Mouse (Mus musculus): ENCODE measurements around the gene Larp1b. TPM values are rescaled to one million over a fixed set of nuclear protein-coding genes. Genes with fewer than 3 reads are reported as not detected.
"Not testable (repeated sequence)": the region's sequence is repeated elsewhere in the genome, so short reads cannot be mapped to it uniquely, and the experiment has no call there.

Larp1b gene
- total RNA-seq (2021) = 10 to 100 TPM; 14.7 to 14.9 TPM

- peak; percentile 94 to 96 for DNase-seq (ENCODE audit: extremely low spot score in 1 of 2, low spot score in 1 of 2)
Measured at GRCm38 (mm10) chr3:40949170-40949902, at the start of gene Larp1b. Gene Larp1b (plus strand): TSS chr3:40949828.

DNA sequence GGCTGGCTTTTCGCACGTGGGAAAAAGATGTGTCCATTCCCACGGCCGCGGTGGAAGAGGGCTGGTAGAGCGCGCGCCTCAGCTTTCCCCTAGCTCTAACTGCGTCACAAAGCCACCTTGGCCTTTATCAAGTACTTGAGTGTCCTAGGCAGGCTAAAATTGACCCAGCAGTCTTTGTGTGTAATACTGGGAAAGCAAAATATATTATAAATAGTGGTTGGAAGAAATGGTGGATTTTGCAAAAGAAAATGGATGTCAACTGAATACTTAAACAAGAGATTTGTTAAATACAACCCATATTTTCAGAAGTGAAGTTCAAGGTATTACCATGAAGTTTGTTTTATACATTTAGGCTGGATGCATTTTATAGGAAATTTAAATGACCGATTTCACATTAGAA is 47.2 kb upstream of the Larp1b start, which contains the start of gene 1700034I23Rik:
1700034I23Rik (minus strand) TSS at position 101 of the 400 bp plus-strand sequence.
- not testable (repeated sequence) for DNase-seq (ENCODE audit: extremely low spot score in 1 of 2, low spot score in 1 of 2)

GRCm38 (mm10) chr3:40938189-40938588 is 11.4 kb upstream of the Larp1b start:
- no peak for DNase-seq (ENCODE audit: extremely low spot score in 1 of 2, low spot score in 1 of 2)

DNA sequence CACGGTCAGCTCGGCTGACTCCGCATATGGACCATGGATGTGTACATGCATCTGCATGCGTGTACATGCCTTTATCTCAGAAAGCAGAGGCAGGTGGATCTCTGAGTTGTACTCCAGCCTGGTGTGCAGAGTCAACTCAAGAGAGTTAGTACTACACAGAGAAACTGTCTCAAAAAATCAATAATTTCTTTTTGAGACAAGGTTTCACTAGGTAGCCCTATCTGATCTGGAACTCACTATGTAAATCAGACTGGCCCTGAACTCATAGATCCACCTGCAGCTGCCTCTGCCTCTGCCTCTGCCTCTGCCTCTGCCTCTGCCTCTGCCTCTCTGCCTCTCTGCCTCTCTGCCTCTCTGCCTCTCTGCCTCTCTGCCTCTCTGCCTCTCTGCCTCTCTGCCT is 11.0 kb upstream of the Larp1b start:
- no peak for DNase-seq (ENCODE audit: extremely low spot score in 1 of 2, low spot score in 1 of 2)

DNA sequence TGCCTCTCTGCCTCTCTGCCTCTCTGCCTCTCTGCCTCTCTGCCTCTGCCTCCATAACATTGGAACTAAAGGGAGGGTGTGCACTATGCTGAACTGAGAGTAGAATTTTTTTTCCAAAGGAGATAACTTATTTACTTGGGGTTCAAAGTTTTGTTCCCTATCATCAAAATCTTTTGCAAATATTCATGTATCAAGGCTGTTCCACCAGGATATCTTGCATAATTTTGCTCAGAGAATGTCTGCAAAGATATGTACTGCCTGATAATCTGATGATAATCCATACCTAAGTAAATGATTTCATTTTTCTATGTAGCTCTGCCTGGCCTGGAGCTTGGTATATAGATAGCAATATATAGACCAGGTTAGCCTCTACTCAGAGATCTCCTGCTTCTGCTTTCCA is 10.6 kb upstream of the Larp1b start:
- no peak for DNase-seq (ENCODE audit: extremely low spot score in 1 of 2, low spot score in 1 of 2)

DNA sequence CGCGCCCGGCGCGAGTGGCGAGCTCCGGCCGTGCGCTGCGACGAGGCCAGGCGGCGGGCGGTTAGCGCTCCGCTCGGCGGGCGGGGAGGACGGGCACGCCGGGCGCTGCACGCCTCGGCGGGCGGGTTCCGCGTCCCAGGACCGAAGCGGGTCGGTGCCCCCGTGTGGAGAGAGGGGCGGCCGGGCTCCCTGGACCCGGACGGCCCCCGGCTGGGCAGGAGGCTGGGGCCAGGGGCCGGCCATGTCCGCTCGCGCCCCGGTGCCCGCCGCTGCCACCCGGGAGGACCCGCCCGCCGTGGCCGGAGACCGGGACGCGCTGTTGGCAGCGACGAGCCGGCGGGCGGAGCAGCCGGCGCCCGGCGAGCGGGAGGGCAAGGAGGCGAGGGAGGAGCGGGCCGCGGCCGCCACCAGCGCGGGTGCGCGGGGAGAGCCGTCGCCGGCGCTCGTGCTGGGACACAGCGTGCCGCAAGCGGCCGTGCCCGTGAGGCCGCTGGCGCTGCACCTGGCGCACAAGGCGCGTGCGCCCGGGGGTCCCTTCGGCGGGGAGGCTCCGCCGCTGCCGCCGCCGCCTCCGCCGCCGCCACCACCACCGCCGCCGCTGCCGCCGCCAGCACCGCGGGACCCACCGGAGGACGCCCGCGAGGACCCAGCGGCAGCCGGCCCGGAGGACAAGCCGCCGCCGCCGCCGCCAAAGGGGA is 424 bp downstream of the Larp1b start:
- DNase-seq (ENCODE audit: extremely low spot score in 1 of 2, low spot score in 1 of 2) = peak; percentile 14 to 52

DNA sequence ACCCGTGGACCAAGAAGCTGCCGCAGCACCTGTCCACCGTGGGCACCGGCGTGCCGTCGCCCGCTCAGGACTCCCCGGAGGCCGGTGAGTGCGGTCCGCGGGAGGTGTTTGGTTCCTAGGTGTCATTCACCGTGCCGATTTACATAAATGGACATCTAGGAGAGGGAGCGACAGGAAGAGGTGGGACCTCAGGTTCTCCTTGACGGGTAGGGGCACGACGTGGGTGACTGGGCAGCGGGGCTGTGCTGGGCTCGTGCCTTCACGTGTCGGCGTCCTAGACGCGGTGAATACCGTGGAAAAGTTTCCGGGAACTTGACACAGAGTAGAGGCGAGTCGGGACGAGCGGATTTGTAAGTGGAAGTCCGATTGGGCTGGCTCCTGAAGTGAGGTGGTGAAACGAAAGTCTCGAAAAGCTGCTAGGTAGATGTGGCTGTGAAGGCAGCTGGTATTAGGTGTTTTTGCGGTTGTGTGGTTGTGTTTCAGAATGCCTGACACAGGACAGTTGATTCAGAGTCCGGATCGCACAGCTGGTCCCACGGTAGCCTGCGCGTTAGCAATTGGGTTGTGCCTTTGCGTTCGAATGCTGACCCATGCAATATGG is 1.1 kb downstream of the Larp1b start:
- peak; percentile 21 to 40 for DNase-seq (ENCODE audit: extremely low spot score in 1 of 2, low spot score in 1 of 2)

DNA sequence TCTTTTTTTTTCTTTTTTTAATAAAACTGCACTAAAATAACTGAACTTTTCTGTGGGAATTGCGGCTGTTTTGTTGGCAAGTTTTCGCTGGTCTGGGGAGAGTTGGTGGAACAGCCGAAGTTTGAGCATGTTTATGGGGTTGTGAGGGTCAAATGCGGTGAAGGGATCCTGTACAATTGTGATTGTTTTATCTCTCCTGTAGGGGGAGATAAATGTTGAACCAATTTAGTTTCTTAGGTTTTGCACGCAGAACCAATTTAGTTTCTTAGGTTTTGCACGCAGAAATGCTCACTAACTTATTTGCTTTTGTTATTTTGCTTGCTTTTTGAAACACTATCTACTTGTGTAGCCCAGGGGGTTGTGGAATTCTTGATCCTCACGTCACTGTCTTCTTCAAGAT is 1.7 kb downstream of the Larp1b start:
- DNase-seq (ENCODE audit: extremely low spot score in 1 of 2, low spot score in 1 of 2) = no peak

DNA sequence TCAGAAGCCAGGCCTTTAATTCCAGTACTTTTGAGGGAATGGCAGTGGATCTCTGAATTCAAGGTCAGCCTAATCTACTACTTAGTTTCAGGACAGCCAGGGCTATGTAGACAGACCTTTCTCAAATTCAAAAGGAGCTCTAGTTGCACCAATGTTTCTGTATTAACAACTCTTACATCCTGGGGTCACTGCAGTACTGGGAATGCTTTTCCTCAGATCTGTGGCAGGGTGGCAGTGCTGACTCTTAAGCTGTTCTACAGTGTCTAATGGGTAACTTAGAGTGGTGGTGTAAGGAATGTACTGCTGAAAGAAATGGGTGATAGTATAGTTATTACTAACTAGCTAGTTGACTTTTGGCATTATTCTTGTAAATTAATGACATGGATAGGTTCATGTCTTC is 3.0 kb downstream of the Larp1b start:
- no peak for DNase-seq (ENCODE audit: extremely low spot score in 1 of 2, low spot score in 1 of 2)

DNA sequence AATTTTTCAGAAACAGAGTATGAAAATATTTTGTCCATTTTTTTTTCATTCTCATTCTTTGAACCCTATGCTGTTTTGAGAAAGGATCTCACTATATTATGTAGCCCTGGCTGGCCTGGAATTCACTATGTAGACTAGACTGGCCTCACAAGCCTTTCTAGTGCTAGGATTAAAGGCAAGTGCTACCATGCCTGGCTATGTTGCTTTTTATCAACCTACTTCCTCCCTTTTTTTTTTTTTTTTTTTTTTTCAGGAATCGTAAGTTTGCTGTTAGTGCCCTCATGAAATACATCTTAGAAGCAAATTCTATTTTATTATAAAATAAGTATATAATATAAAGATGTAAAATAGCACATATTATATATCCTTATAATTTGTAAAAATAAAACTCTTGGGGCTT is 5.2 kb downstream of the Larp1b start:
- DNase-seq (ENCODE audit: extremely low spot score in 1 of 2, low spot score in 1 of 2) = no peak

- no peak for DNase-seq (ENCODE audit: extremely low spot score in 1 of 2, low spot score in 1 of 2)
Measured at GRCm38 (mm10) chr3:40958831-40959230, 9.2 kb downstream of the Larp1b start.

GRCm38 (mm10) chr3:40980758-40981157 is 31.1 kb downstream of the Larp1b start:
- no peak for DNase-seq (ENCODE audit: extremely low spot score in 1 of 2, low spot score in 1 of 2)

DNA sequence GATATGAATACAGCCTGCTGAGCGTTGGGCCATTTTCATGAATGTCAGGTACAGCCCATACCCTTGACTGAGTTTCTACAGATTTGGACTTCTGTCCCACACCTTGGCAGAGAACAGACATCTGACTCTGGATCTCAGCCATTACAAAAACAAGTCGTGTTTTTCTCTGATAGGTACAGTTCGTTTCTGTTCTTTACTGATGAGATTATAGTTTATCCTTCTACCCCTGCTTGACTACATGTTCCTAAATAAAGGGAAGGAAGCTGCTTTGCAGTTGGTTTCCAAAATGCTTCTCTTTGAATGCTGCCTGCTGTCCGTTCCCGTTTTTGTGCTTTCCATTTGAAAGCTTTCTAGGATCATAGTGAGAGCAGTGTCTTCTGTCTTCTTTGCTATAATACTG is 37.9 kb downstream of the Larp1b start:
- DNase-seq (ENCODE audit: extremely low spot score in 1 of 2, low spot score in 1 of 2) = no peak

GRCm38 (mm10) chr3:40988722-40989121 is 39.1 kb downstream of the Larp1b start:
- no peak for DNase-seq (ENCODE audit: extremely low spot score in 1 of 2, low spot score in 1 of 2)

GRCm38 (mm10) chr3:40991541-40991940 is 41.9 kb downstream of the Larp1b start:
- DNase-seq (ENCODE audit: extremely low spot score in 1 of 2, low spot score in 1 of 2) = no peak

DNA sequence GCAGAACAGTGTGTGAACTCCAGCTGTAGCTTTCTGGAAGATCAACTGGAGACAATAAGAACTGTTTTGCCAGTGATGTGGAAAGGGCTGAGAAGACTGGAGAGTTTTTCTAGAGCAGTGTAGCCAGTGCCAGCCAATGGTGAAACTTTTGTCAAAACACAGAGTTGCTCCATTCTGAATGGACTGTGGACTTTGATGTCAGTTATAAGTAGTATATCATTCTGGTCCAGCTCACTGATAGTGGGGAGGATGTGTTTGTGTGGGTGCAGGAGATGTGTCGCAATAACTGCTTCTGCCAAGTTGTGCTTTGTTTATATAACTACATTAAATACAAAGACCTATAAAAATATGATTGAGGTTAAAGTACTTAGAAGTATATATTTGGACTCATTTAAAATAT is 45.5 kb downstream of the Larp1b start:
- DNase-seq (ENCODE audit: extremely low spot score in 1 of 2, low spot score in 1 of 2) = no peak

- no peak for DNase-seq (ENCODE audit: extremely low spot score in 1 of 2, low spot score in 1 of 2)
Measured at GRCm38 (mm10) chr3:41009315-41009714, 59.7 kb downstream of the Larp1b start.

DNA sequence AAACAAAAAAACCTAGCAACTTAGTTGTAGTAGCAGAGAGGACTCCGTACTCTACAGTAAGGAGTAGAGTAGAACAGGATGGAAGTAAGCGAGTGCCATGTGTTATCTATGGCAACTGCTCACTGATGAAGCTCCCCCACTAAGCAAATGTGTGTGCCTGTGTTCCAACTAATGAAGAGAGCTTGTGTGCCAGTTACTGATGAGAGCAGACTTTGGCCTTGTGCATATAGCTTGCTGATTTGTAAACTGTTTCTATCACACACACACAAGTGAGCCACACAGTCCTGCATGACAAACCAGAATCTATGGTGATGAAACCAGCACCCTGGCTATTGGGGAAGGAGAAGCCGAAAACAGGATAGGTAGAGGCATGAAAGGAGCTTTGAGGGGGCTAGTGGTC is 60.4 kb downstream of the Larp1b start:
- DNase-seq (ENCODE audit: extremely low spot score in 1 of 2, low spot score in 1 of 2) = no peak

GRCm38 (mm10) chr3:41010701-41011100 is 61.1 kb downstream of the Larp1b start:
- DNase-seq (ENCODE audit: extremely low spot score in 1 of 2, low spot score in 1 of 2) = no peak

DNA sequence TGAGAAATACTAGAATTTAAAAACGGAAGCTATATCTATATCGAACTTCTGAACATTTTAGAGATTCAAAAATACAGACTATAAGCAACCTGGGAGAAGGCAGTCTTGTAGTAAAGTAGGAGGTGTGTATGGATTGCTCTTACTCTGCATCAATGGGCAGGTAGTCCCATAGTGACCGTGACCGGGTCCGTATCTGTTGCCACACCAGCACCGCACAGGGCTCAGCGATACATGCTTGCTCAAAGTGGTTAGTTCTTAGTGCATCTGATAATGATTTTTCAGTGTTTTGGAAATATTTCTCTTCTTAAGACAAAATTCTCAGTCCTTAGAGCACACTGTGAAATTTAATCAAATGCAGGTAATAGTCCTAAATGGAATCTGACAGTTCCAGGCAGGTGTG is 62.8 kb downstream of the Larp1b start:
- DNase-seq (ENCODE audit: extremely low spot score in 1 of 2, low spot score in 1 of 2) = no peak

- DNase-seq (ENCODE audit: extremely low spot score in 1 of 2, low spot score in 1 of 2) = no peak
Measured at GRCm38 (mm10) chr3:41014946-41015345, 65.3 kb downstream of the Larp1b start.
